Mouse (Mus musculus) MEL (cell line): ENCODE data around the gene Srsf5.

Experiments used
- CTCF ChIP-seq, 3 experiments: IDR thresholded peaks in 2 of 3; conservative IDR thresholded peaks in 1 of 3; 2 replicates each; pipeline ENCODE4 v1.5.1; 2011 to 2012; ENCODE audit warnings: low read length in 3 of 3, low read depth in 2 of 3, mild to moderate bottlenecking in 2 of 3, improper control_type of control experiment in 1 of 3, inconsistent platforms in 1 of 3, mixed read lengths in 1 of 3, moderate library complexity in 1 of 3; ENCODE audit not compliant: control insufficient read depth in 1 of 3, insufficient read depth in 1 of 3, poor library complexity in 1 of 3, severe bottlenecking in 1 of 3
- UBTF ChIP-seq: IDR thresholded peaks from 2 replicates; pipeline ENCODE4 v1.6.1; 2012; ENCODE audit warnings: low read depth, mild to moderate bottlenecking, inconsistent platforms, low read length, improper control_type of control experiment, moderate library complexity, borderline replicate concordance; ENCODE audit not compliant: insufficient read depth

GRCm38 (mm10) chr12:80968605-80969004 lies 23.3 kb downstream of the Srsf5 start, which contains the start of gene Slc10a1:
- TF ChIP-seq CTCF (IDR thresholded peaks at IDR 0.05 in 2 of 3, conservative IDR thresholded peaks at IDR 0.05 in 1 of 3; ENCODE audit: control insufficient read depth in 1 of 3, insufficient read depth in 1 of 3, low read depth in 2 of 3, low read length in 3 of 3, poor library complexity in 1 of 3, severe bottlenecking in 1 of 3): no peak
- TF ChIP-seq UBTF: no peak
